Mouse (Mus musculus) cerebellum, postnatal 10 days (tissue): Measurements from ENCODE around the gene Fen1.

Source experiments
- DNase-seq, 2 experiments: peaks; one replicate each; pipeline ENCODE4 v3.0.0; 2021; ENCODE audit warnings: mixed read lengths in 2 of 2

The Fen1 gene

GRCm38 (mm10) chr19:10213796-10214471 is 10.0 kb upstream of the Fen1 start:
- DNase-seq, result peak; percentile 50 to 62

GRCm38 (mm10) chr19:10210885-10211284 is 6.9 kb upstream of the Fen1 start:
- DNase-seq, result no peak

- DNase-seq, result no peak
Measured at GRCm38 (mm10) chr19:10208851-10209250, 4.9 kb upstream of the Fen1 start.

- no peak for DNase-seq
Measured at GRCm38 (mm10) chr19:10205051-10205450, 1.1 kb upstream of the Fen1 start.

- DNase-seq, result peak; percentile 52 to 62
Measured at GRCm38 (mm10) chr19:10204616-10205001, 640 bp upstream of the Fen1 start.

GRCm38 (mm10) chr19:10203146-10203847 is 672 bp downstream of the Fen1 start:
- no peak for DNase-seq

GRCm38 (mm10) chr19:10198723-10199122 is 5.2 kb downstream of the Fen1 start:
- peak; percentile 91 to 94 for DNase-seq

- DNase-seq, result no peak
Measured at GRCm38 (mm10) chr19:10198286-10198685, 5.7 kb downstream of the Fen1 start.

GRCm38 (mm10) chr19:10197130-10197529 is 6.8 kb downstream of the Fen1 start:
- DNase-seq, result no peak

- DNase-seq, result no peak
Measured at GRCm38 (mm10) chr19:10195252-10195651, 8.7 kb downstream of the Fen1 start.

- no peak for DNase-seq
Measured at GRCm38 (mm10) chr19:10194337-10194736, 9.6 kb downstream of the Fen1 start.

GRCm38 (mm10) chr19:10191326-10191725 is 12.6 kb downstream of the Fen1 start:
- DNase-seq, result peak in 1 of 2 experiments; percentile 56

- peak; percentile 88 to 90 for DNase-seq
Measured at GRCm38 (mm10) chr19:10190796-10191195, 13.2 kb downstream of the Fen1 start.

GRCm38 (mm10) chr19:10189940-10190339 is 14.0 kb downstream of the Fen1 start:
- DNase-seq, result no peak

- DNase-seq, result no peak
Measured at GRCm38 (mm10) chr19:10189022-10189421, 14.9 kb downstream of the Fen1 start.

GRCm38 (mm10) chr19:10188281-10188811 is 15.6 kb downstream of the Fen1 start:
- peak; percentile 94 to 95 for DNase-seq

GRCm38 (mm10) chr19:10186569-10186968 is 17.4 kb downstream of the Fen1 start:
- peak in 1 of 2 experiments; percentile 52 for DNase-seq

- DNase-seq, result peak in 1 of 2 experiments; percentile 54
Measured at GRCm38 (mm10) chr19:10185876-10186275, 18.1 kb downstream of the Fen1 start.

- DNase-seq, result peak; percentile 56 to 60
Measured at GRCm38 (mm10) chr19:10184096-10184495, 19.9 kb downstream of the Fen1 start.

GRCm38 (mm10) chr19:10183299-10183983 is 20.5 kb downstream of the Fen1 start:
- peak; percentile 82 to 85 for DNase-seq

GRCm38 (mm10) chr19:10182670-10183298 is 21.2 kb downstream of the Fen1 start, which contains the start of gene Fads1:
Gene Fads1, plus strand, starts transcription at chr19:10182888.
- DNase-seq, result peak; percentile 96 to 98

GRCm38 (mm10) chr19:10182142-10182541 is 21.8 kb downstream of the Fen1 start:
- DNase-seq, result no peak

- DNase-seq, result no peak
Measured at GRCm38 (mm10) chr19:10181225-10181624, 22.7 kb downstream of the Fen1 start.
